Comparison of ENCODE assay signal across 14 mouse cellular contexts in the genomic region with DNA sequence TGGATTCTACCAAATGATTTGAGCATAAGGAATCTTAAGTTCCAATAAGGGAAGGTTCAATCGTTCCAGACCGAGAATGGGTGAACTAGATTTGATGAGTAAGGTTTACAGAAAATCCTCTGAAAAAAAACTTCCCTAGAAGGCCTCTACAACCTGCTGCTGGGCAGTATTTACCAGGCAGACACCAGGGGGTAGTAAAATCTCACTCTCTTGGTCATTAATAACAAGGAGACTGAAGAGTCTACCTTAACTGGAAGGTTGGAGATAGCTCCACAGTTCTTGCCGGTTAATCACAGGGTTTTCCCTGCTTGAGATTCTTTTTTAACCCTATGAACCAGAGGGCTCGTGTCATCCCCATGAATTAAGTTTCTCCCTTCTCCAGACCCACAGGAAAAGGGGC. TPM values are rescaled to one million over a fixed set of nuclear protein-coding genes. Genes with fewer than 3 reads are reported as not detected.
DNase-seq lines count a peak whose midpoint lies in the region; ATAC-seq and TF ChIP-seq lines count a peak whose summit lies in the region.
"Had no signal": no experiment of that assay in that cellular context is flagged by ENCODE, and none has a peak within 500 bp of the region (broad histone marks: within the 10 kb centered on the region; RNA-seq: fewer than 3 reads in every experiment).

No protein-coding gene starts in this region.

- no peak for ATAC-seq in hindbrain, embryonic 14.5 days (ENCODE audit: low FRiP score)
- ATAC-seq in hindbrain, embryonic 13.5 days (ENCODE audit: low FRiP score), result no peak
- ATAC-seq in limb, embryonic 12.5 days (ENCODE audit: insufficient number of reproducible peaks, insufficient read depth, low FRiP score, low TSS enrichment, low read depth), result no peak
- ATAC-seq in stomach, postnatal 0 days (ENCODE audit: low FRiP score, low TSS enrichment), result no peak

- H3K36me3 ChIP-seq in hindbrain, embryonic 14.5 days (replicated peaks; ENCODE audit: control insufficient read depth, insufficient read depth), result peaks cover 10% of the 10 kb centered on the region
- H3K36me3 ChIP-seq in hindbrain, embryonic 13.5 days, result peaks cover 13% of the 10 kb centered on the region
- peaks cover 17% of the 10 kb centered on the region for H3K36me3 ChIP-seq in limb, embryonic 12.5 days
- no peaks in the 10 kb centered on the region for H3K36me3 ChIP-seq in stomach, postnatal 0 days (ENCODE audit: control insufficient read depth, insufficient read depth, low read length)
- H3K36me3 ChIP-seq: liver, embryonic 13.5 days had no signal

- peak; percentile 38 for TF ChIP-seq CTCF in stomach, postnatal 0 days (IDR thresholded peaks at IDR 0.05; ENCODE audit: low read depth)

- H3K27me3 ChIP-seq in hindbrain, embryonic 14.5 days (ENCODE audit: control insufficient read depth, insufficient read depth, low read length), result no peaks in the 10 kb centered on the region
- no peaks in the 10 kb centered on the region for H3K27me3 ChIP-seq in hindbrain, embryonic 13.5 days
- H3K27me3 ChIP-seq in limb, embryonic 12.5 days, result no peaks in the 10 kb centered on the region
- H3K27me3 ChIP-seq in stomach, postnatal 0 days (ENCODE audit: control insufficient read depth, insufficient read depth, low read length), result no peaks in the 10 kb centered on the region

- peaks cover 24% of the 10 kb centered on the region for H3K4me1 ChIP-seq in hindbrain, embryonic 14.5 days (replicated peaks; ENCODE audit: control insufficient read depth, insufficient read depth, low read length)
- H3K4me1 ChIP-seq in hindbrain, embryonic 13.5 days (replicated peaks), result peaks cover 33% of the 10 kb centered on the region
- peaks cover 23% of the 10 kb centered on the region for H3K4me1 ChIP-seq in limb, embryonic 12.5 days (replicated peaks)
- H3K4me1 ChIP-seq in stomach, postnatal 0 days (replicated peaks; ENCODE audit: control insufficient read depth, insufficient read depth), result peaks cover 2% of the 10 kb centered on the region; the same call in 1 of the 2 replicates

- TF ChIP-seq EP300 in stomach, postnatal 0 days (optimal IDR thresholded peaks at IDR 0.05), result no peak

- no peak overlapping the region; the same call in 1 of the 2 replicates for H3K4me3 ChIP-seq in hindbrain, embryonic 14.5 days (replicated peaks; ENCODE audit: low read length)
- H3K4me3 ChIP-seq in hindbrain, embryonic 13.5 days, result no peak overlapping the region
- 0 out of 2 replicates have a peak overlapping the region, but pooled peaks have one; percentile 82 for H3K4me3 ChIP-seq in limb, embryonic 12.5 days (replicated peaks)
- no peak overlapping the region for H3K4me3 ChIP-seq in stomach, postnatal 0 days (ENCODE audit: low read depth, low read length)

- H3K4me2 ChIP-seq in hindbrain, embryonic 14.5 days (replicated peaks), result peak overlapping the region; percentile 95
- no peak overlapping the region for H3K4me2 ChIP-seq in hindbrain, embryonic 13.5 days
- peak overlapping the region; percentile 82 for H3K4me2 ChIP-seq in limb, embryonic 12.5 days
- no peak overlapping the region for H3K4me2 ChIP-seq in stomach, postnatal 0 days (replicated peaks; ENCODE audit: low read depth)

- H3K9ac ChIP-seq in hindbrain, embryonic 14.5 days, result 0 out of 2 replicates have a peak overlapping the region, but pooled peaks have one; percentile 91
- H3K9ac ChIP-seq in hindbrain, embryonic 13.5 days, result no peak overlapping the region
- peak overlapping the region; percentile 92; the same call in 1 of the 2 replicates for H3K9ac ChIP-seq in limb, embryonic 12.5 days (replicated peaks)
- H3K9ac ChIP-seq in stomach, postnatal 0 days (ENCODE audit: low read length), result no peak overlapping the region

- 56% methylated on average over 4 of the region's 4 CpGs for WGBS in hindbrain, embryonic 14.5 days
- 56% methylated on average over 4 of the region's 4 CpGs for WGBS in hindbrain, embryonic 13.5 days
- WGBS in limb, embryonic 12.5 days, result 61% methylated on average over 4 of the region's 4 CpGs
- 64% methylated on average over 4 of the region's 4 CpGs for WGBS in stomach, postnatal 0 days

- H3K27ac ChIP-seq in hindbrain, embryonic 14.5 days, result no peak overlapping the region
- no peak overlapping the region for H3K27ac ChIP-seq in hindbrain, embryonic 13.5 days
- H3K27ac ChIP-seq in limb, embryonic 12.5 days, result peak overlapping the region; percentile 98
- no peak overlapping the region for H3K27ac ChIP-seq in stomach, postnatal 0 days (replicated peaks)
- H3K27ac ChIP-seq: liver, embryonic 13.5 days had no signal

- H3K9me3 ChIP-seq in hindbrain, embryonic 14.5 days (ENCODE audit: control insufficient read depth, low read length), result no peaks in the 10 kb centered on the region
- no peaks in the 10 kb centered on the region for H3K9me3 ChIP-seq in hindbrain, embryonic 13.5 days
- H3K9me3 ChIP-seq in limb, embryonic 12.5 days, result no peaks in the 10 kb centered on the region
- no peaks in the 10 kb centered on the region for H3K9me3 ChIP-seq in stomach, postnatal 0 days (ENCODE audit: control insufficient read depth, low read length)
- H3K9me3 ChIP-seq: G1E; liver, embryonic 13.5 days had no signal

- no peak for DNase-seq in hindbrain, embryonic 14.5 days (ENCODE audit: low spot score)
- peak; percentile 21 for DNase-seq in testis, postnatal 10 days (ENCODE audit: low spot score)
- DNase-seq in testis, postnatal 14 days (ENCODE audit: low spot score), result no peak
- DNase-seq in stomach, postnatal 0 days (ENCODE audit: low spot score), result no peak
- no peak for DNase-seq in right cerebral cortex, postnatal 10 days (ENCODE audit: low spot score in 2 of 2)
- no peak for DNase-seq in embryo, embryonic 10.5 days (ENCODE audit: low spot score)
- DNase-seq: gastrocnemius, postnatal 10 days; kidney, adult 2 months; liver, embryonic 13.5 days had no signal

RNA-seq across cellular contexts. Expression of a gene that starts 1.3 kb away (rescaled TPM):
- polyA plus RNA-seq in hindbrain, embryonic 14.5 days (2014; fragmentation: Nextera tagmentation; extraction: Ambion mirVana), result 67.2 and 68.8 TPM in 2 replicates
- polyA plus RNA-seq in hindbrain, embryonic 13.5 days (2015; fragmentation: Nextera tagmentation; extraction: Ambion mirVana), result 76.8 and 83.1 TPM in 2 replicates
- polyA plus RNA-seq in limb, embryonic 12.5 days (2016; fragmentation: Nextera tagmentation; extraction: Ambion mirVana), result 241 and 253 TPM in 2 replicates
- polyA plus RNA-seq in stomach, postnatal 0 days (2015; fragmentation: Nextera tagmentation; extraction: Ambion mirVana), result 32.9 and 36.4 TPM in 2 replicates

RNA-seq across cellular contexts. Expression of a gene that starts 32.2 kb away (rescaled TPM):
- 0.29 and 0.37 TPM in 2 replicates for polyA plus RNA-seq in hindbrain, embryonic 14.5 days (2014; fragmentation: Nextera tagmentation; extraction: Ambion mirVana)
- 0.79 and 0.84 TPM in 2 replicates for polyA plus RNA-seq in hindbrain, embryonic 13.5 days (2015; fragmentation: Nextera tagmentation; extraction: Ambion mirVana)
- 1.00 and 1.2 TPM in 2 replicates for polyA plus RNA-seq in limb, embryonic 12.5 days (2016; fragmentation: Nextera tagmentation; extraction: Ambion mirVana)
- polyA plus RNA-seq in stomach, postnatal 0 days (2015; fragmentation: Nextera tagmentation; extraction: Ambion mirVana), result 4.6 and 4.9 TPM in 2 replicates

RNA-seq across cellular contexts. Expression of a gene that starts 37.3 kb away (rescaled TPM):
- polyA plus RNA-seq in hindbrain, embryonic 14.5 days (2014; fragmentation: Nextera tagmentation; extraction: Ambion mirVana), result 26.4 and 28.7 TPM in 2 replicates
- 30.5 and 33.1 TPM in 2 replicates for polyA plus RNA-seq in hindbrain, embryonic 13.5 days (2015; fragmentation: Nextera tagmentation; extraction: Ambion mirVana)
- polyA plus RNA-seq in limb, embryonic 12.5 days (2016; fragmentation: Nextera tagmentation; extraction: Ambion mirVana), result 51.7 and 60.9 TPM in 2 replicates
- polyA plus RNA-seq in stomach, postnatal 0 days (2015; fragmentation: Nextera tagmentation; extraction: Ambion mirVana), result 18.1 and 18.5 TPM in 2 replicates

RNA-seq across cellular contexts. Expression of a gene that starts 59.0 kb away (rescaled TPM):
- polyA plus RNA-seq in hindbrain, embryonic 14.5 days (2014; fragmentation: Nextera tagmentation; extraction: Ambion mirVana), result not detected in 2 replicates
- polyA plus RNA-seq in hindbrain, embryonic 13.5 days (2015; fragmentation: Nextera tagmentation; extraction: Ambion mirVana), result not detected in 2 replicates
- not detected in 2 replicates for polyA plus RNA-seq in limb, embryonic 12.5 days (2016; fragmentation: Nextera tagmentation; extraction: Ambion mirVana)
- not detected in 2 replicates for polyA plus RNA-seq in stomach, postnatal 0 days (2015; fragmentation: Nextera tagmentation; extraction: Ambion mirVana)
- polyA plus RNA-seq: cortical plate, adult 2 months; G1E; kidney, adult 2 months; liver, embryonic 13.5 days; spleen, adult 2 months had no signal

Comparison
In these comparisons a context has a peak if more than half of its experiments do, and no peak if none do; other contexts are left out.
1. H3K4me2 ChIP-seq: peak in hindbrain, embryonic 14.5 days (single experiment) and limb, embryonic 12.5 days (single experiment); none in hindbrain, embryonic 13.5 days (single experiment) and stomach, postnatal 0 days (single experiment).
2. H3K9ac ChIP-seq: peak in hindbrain, embryonic 14.5 days (single experiment) and limb, embryonic 12.5 days (single experiment); none in hindbrain, embryonic 13.5 days (single experiment) and stomach, postnatal 0 days (single experiment).